Mouse (Mus musculus) heart, embryonic 11.5 days (tissue): ENCODE results near the gene Adarb1. TPM values are rescaled to one million over a fixed set of nuclear protein-coding genes. Genes with fewer than 3 reads are reported as not detected.

Source experiments
- ATAC-seq: fragments of 200-750 bp; cut with Nextera tagmentation; replicated peaks from 2 replicates; pipeline ENCODE4 v1.8.0; 2017; ENCODE audit warnings: moderate library complexity; ENCODE audit not compliant: insufficient number of reproducible peaks, low FRiP score, low TSS enrichment
- H3K27ac ChIP-seq: fragments of 300-500 bp; sonication (generic); 2 replicates; pipeline ENCODE4 v1.5.1; 2014; ENCODE audit warnings: mild to moderate bottlenecking, low read depth, low read length
- H3K27me3 ChIP-seq: fragments of 300-500 bp; sonication (generic); 2 replicates; pipeline ENCODE4 v1.6.1; 2014; ENCODE audit warnings: mild to moderate bottlenecking, low read length, mixed read lengths; ENCODE audit not compliant: control insufficient read depth, insufficient read depth
- H3K36me3 ChIP-seq: fragments of 300-500 bp; sonication (generic); 2 replicates; pipeline ENCODE4 v1.6.1; 2014; ENCODE audit warnings: mild to moderate bottlenecking, low read length, moderate library complexity, mixed read lengths; ENCODE audit not compliant: control insufficient read depth, insufficient read depth
- H3K4me1 ChIP-seq: fragments of 300-500 bp; sonication (generic); 2 replicates; pipeline ENCODE4 v1.6.1; 2014; ENCODE audit warnings: low read length; ENCODE audit not compliant: control insufficient read depth, insufficient read depth
- H3K4me2 ChIP-seq: fragments of 300-500 bp; sonication (generic); 2 replicates; pipeline ENCODE4 v1.6.1; 2014; ENCODE audit warnings: mild to moderate bottlenecking, moderate library complexity
- H3K4me3 ChIP-seq: fragments of 300-500 bp; sonication (generic); 2 replicates; pipeline ENCODE4 v1.5.1; 2014; ENCODE audit warnings: low read depth, low read length
- H3K9ac ChIP-seq: fragments of 300-500 bp; sonication (generic); 2 replicates; pipeline ENCODE4 v1.6.1; 2014; ENCODE audit warnings: mild to moderate bottlenecking, low read depth, low read length, moderate library complexity
- H3K9me3 ChIP-seq: fragments of 300-500 bp; sonication (generic); replicated peaks from 2 replicates; pipeline ENCODE4 v1.6.1; 2016; ENCODE audit warnings: low read length; ENCODE audit not compliant: control insufficient read depth
- WGBS: fragments of 180-500 bp; shearing (Covaris S2); extraction: QIAGEN DNeasy Blood & Tissue Kit; methylation state at CpG from one replicate; pipeline ENCODE4 v1.1.7; 2014; ENCODE audit not compliant: insufficient replicate concordance; 5-methylcytosine and 5-hydroxymethylcytosine counted together
- polyA plus RNA-seq: library from polyadenylated mRNA; unstranded; fragments of >200 nt; fragmentation: Nextera tagmentation; extraction: Ambion mirVana; gene quantifications from 2 replicates; pipeline ENCODE4 v1.2.1, GENCODE M21; 2014

Gene Adarb1
- polyA plus RNA-seq, 1 experiment from 2014 or later = 8.8 TPM

GRCm38 (mm10) chr10:77391072-77391471 is 27.0 kb downstream of the Adarb1 start:
- H3K27ac ChIP-seq = no peak overlapping the region
- H3K27me3 ChIP-seq = no peaks in the 10 kb centered on the region
- no peaks in the 10 kb centered on the region for H3K9me3 ChIP-seq
- H3K4me1 ChIP-seq = peaks cover under 1% of the 10 kb centered on the region; the same call in 1 of the 2 replicates
- no peaks in the 10 kb centered on the region for H3K36me3 ChIP-seq
- H3K9ac ChIP-seq = no peak overlapping the region
- no peak for ATAC-seq
- no peak overlapping the region for H3K4me3 ChIP-seq
- WGBS = 79% methylated on average over 6 of the region's 6 CpGs
- H3K4me2 ChIP-seq = no peak overlapping the region

GRCm38 (mm10) chr10:77387558-77387957 is 30.5 kb downstream of the Adarb1 start:
- no peak for ATAC-seq
- H3K9ac ChIP-seq = no peak overlapping the region
- H3K36me3 ChIP-seq = no peaks in the 10 kb centered on the region
- no peak overlapping the region for H3K4me3 ChIP-seq
- 83% methylated on average over 1 of the region's 1 CpGs for WGBS
- H3K4me1 ChIP-seq = no peaks in the 10 kb centered on the region
- H3K27ac ChIP-seq = no peak overlapping the region
- H3K4me2 ChIP-seq = no peak overlapping the region
- H3K9me3 ChIP-seq = no peaks in the 10 kb centered on the region
- no peaks in the 10 kb centered on the region for H3K27me3 ChIP-seq

GRCm38 (mm10) chr10:77385731-77386130 is 32.3 kb downstream of the Adarb1 start:
- Histone ChIP-seq H3K27ac (no peak overlapping the region), H3K36me3 (no peaks in the 10 kb centered on the region), H3K9ac (no peak overlapping the region), H3K4me3 (no peak overlapping the region), H3K4me2 (no peak overlapping the region), H3K27me3 (no peaks in the 10 kb centered on the region), H3K9me3 (no peaks in the 10 kb centered on the region), H3K4me1 (no peaks in the 10 kb centered on the region)
- 75% methylated on average over 4 of the region's 4 CpGs for WGBS
- ATAC-seq = no peak

DNA sequence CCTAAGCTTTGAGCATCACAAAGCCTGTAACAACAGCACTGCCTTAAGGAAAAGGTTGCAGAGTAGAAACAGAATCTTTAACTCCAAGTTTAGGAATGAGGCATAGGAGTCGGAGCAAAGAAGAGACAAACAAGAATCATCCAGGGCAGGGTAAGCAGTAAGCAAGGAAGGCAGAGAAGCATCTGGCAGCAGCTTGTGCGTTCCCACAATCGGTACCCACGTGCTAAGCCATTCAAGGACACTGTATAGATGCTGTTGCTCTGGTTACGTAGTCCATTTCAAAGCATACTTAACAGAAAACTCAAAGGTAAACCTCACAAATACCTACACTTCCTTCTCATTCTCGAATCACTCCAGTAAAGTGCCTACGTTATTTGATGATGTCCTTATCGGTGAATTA is 35.0 kb downstream of the Adarb1 start:
- no peak overlapping the region for H3K9ac ChIP-seq
- no peaks in the 10 kb centered on the region for H3K9me3 ChIP-seq
- no peak overlapping the region for H3K4me3 ChIP-seq
- no peak overlapping the region for H3K4me2 ChIP-seq
- H3K27me3 ChIP-seq = no peaks in the 10 kb centered on the region
- H3K4me1 ChIP-seq = no peaks in the 10 kb centered on the region
- WGBS = 84% methylated on average over 8 of the region's 8 CpGs
- no peaks in the 10 kb centered on the region for H3K36me3 ChIP-seq
- no peak overlapping the region for H3K27ac ChIP-seq
- ATAC-seq = no peak

DNA sequence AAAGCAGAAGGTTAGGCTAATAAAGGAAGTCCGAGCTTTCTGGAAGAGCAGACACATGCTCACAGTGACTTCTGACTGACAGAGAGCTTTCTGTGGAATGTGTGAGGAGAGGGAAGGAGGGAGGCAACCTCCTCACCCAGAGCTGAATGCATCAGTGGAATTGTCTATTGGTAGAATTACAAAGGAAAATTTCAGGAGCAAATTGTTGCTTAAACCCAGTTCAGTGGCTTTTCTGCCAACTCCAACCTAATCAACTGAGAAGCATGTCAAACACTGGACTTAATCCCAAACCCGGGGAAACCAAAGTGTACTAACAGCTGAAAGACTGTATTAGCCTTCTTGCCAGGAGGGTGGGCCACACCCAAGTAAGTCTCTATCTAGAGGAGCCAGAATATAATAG is 36.9 kb downstream of the Adarb1 start:
- H3K4me3 ChIP-seq = no peak overlapping the region
- H3K27ac ChIP-seq = 0 out of 2 replicates have a peak overlapping the region, but pooled peaks have one; percentile 42
- H3K4me2 ChIP-seq = no peak overlapping the region
- no peaks in the 10 kb centered on the region for H3K9me3 ChIP-seq
- 0 out of 2 replicates have a peak, but pooled peaks cover under 1% of the 10 kb centered on the region for H3K4me1 ChIP-seq
- WGBS = 44% methylated on average over 2 of the region's 2 CpGs
- H3K36me3 ChIP-seq = no peaks in the 10 kb centered on the region
- ATAC-seq = no peak
- no peak overlapping the region for H3K9ac ChIP-seq
- H3K27me3 ChIP-seq = no peaks in the 10 kb centered on the region

DNA sequence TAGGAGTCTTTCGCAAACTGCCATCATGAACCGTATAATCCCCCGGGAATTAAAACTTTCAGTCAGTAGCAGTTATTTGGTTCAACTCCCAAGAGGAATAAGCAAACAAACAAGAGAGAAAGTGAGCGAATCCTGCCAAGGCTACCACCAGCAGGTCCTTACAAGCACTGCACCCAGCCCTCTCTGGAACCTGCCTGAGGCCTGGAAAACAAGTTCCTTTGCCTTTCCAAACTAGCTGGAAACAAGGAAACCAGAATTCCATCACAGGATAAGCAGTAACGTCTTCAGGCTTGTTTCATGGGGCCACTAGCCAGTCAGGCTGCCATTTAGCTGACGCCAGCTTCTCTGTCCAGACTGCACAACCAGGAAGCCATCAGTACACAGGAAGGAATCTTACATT is 37.4 kb downstream of the Adarb1 start:
- H3K9me3 ChIP-seq = no peaks in the 10 kb centered on the region
- no peak for ATAC-seq
- H3K27me3 ChIP-seq = no peaks in the 10 kb centered on the region
- H3K36me3 ChIP-seq = no peaks in the 10 kb centered on the region
- H3K27ac ChIP-seq = peak overlapping the region; percentile 42; the same call in 1 of the 2 replicates
- no peak overlapping the region for H3K4me3 ChIP-seq
- WGBS = 73% methylated on average over 6 of the region's 6 CpGs
- H3K4me2 ChIP-seq = no peak overlapping the region
- H3K9ac ChIP-seq = no peak overlapping the region
- 0 out of 2 replicates have a peak, but pooled peaks cover 3% of the 10 kb centered on the region for H3K4me1 ChIP-seq

GRCm38 (mm10) chr10:77379199-77379598 is 38.9 kb downstream of the Adarb1 start:
- Histone ChIP-seq H3K4me2 (no peak overlapping the region), H3K4me1 (0 out of 2 replicates have a peak, but pooled peaks cover 3% of the 10 kb centered on the region), H3K9me3 (no peaks in the 10 kb centered on the region), H3K36me3 (no peaks in the 10 kb centered on the region), H3K27ac (no peak overlapping the region), H3K27me3 (no peaks in the 10 kb centered on the region), H3K9ac (no peak overlapping the region), H3K4me3 (no peak overlapping the region)
- WGBS = 81% methylated on average over 4 of the region's 4 CpGs
- no peak for ATAC-seq

DNA sequence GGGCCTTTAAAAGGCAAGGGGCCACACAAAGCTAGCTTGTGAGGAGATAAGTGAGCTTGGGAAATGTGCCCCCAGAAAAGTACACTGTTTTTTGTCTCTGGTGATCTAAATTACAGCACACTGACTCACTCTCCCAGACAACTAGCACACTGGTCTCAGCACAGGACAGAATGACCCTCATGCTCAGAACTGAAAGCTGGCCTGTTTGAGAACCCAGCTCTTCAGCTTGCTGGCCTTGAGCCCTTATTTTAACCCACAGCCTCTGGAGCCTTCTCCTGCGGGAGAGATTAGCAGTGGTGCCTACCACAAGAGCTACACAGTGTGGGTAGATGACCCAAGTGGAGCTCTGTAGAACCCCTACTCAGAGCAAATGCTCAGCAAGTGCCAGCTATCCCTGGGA is 42.0 kb downstream of the Adarb1 start:
- Histone ChIP-seq H3K4me1 (peaks cover 14% of the 10 kb centered on the region), H3K27me3 (no peaks in the 10 kb centered on the region), H3K4me3 (no peak overlapping the region), H3K4me2 (no peak overlapping the region), H3K27ac (peak overlapping the region; percentile 50; the same call in 1 of the 2 replicates), H3K36me3 (no peaks in the 10 kb centered on the region), H3K9me3 (no peaks in the 10 kb centered on the region), H3K9ac (no peak overlapping the region)
- WGBS = 76% methylated on average over 1 of the region's 1 CpGs
- no peak for ATAC-seq

GRCm38 (mm10) chr10:77374948-77375347 is 43.1 kb downstream of the Adarb1 start:
- Histone ChIP-seq H3K4me2 (no peak overlapping the region), H3K9me3 (no peaks in the 10 kb centered on the region), H3K27me3 (no peaks in the 10 kb centered on the region), H3K9ac (no peak overlapping the region), H3K4me3 (no peak overlapping the region), H3K4me1 (peaks cover 16% of the 10 kb centered on the region), H3K27ac (no peak overlapping the region), H3K36me3 (no peaks in the 10 kb centered on the region)
- no peak for ATAC-seq
- WGBS = 88% methylated on average over 1 of the region's 1 CpGs
